Mouse (Mus musculus): ENCODE data around the gene Slc29a1.

The Slc29a1 gene

DNA sequence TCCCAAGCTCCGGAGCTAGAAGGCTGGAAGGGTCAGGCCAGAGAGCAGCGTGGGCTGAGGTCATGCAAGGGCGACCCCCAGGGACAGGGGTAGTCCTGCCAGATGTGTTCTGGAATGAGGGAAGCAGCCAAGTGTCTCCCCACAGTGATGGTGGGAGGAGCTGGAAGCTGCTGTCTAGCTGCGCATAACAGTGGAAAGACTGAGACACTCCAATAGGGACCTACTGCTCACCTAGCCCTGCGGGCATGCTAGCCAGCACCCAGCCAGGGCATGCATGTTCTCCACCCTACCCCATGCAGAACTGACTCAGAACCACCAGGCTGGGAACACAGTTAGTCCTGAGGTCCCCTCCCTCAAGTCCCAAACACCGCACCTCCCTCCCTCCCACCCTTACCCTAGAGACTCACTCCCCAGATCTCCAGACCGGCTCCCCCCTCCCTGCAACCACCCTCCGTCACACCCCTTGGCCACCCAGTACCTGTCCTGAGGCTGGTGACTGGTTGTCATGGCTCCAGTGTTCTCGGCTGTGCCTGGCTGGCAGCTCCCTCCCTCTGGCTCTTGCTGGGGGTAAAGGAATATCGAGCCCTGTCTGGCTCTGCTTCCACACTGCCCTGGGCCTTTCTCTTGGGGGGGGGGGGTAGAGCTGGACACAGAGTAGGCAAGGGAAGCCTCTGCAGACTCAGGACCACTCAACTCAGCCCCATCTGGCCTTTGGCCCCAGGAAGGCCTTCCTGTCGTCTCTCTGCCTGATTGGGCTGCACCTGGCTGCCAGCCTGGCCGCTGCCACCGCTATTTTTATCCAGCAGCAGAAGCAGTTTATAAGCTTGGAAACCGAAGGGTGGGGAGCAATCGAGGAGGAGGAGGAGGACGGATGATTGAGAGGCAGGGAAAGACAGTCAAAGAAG, 7.5 kb downstream of the Slc29a1 start:
- DNase-seq (ENCODE audit: extremely low read depth, low read depth, low spot score): no peak

GRCm38 (mm10) chr17:45590410-45590809, 9.0 kb downstream of the Slc29a1 start:
- no peak for DNase-seq (ENCODE audit: extremely low read depth, low read depth, low spot score)

GRCm38 (mm10) chr17:45589844-45590243, 9.6 kb downstream of the Slc29a1 start:
- DNase-seq (ENCODE audit: extremely low read depth, low read depth, low spot score): no peak

DNA sequence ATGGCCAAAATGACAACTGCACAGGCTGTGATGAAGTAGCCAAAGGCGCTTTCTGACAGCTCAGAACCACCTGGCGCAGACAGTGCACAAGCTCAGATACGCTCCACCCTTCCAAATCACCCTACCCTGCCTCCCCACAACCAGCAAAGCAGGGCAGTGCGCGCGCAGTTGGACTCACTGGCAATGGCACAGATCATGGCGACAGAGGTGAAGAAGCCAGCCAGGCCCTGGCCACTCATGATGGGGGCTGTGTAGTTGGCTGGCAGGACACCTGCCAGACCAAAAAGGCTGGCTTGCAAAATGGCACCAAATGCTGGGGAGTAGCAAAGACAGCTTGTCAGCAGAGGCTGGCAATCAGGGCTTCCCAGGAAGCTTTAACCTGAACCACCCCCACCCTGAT, 10.2 kb downstream of the Slc29a1 start:
- DNase-seq (ENCODE audit: extremely low read depth, low read depth, low spot score): no peak

DNA sequence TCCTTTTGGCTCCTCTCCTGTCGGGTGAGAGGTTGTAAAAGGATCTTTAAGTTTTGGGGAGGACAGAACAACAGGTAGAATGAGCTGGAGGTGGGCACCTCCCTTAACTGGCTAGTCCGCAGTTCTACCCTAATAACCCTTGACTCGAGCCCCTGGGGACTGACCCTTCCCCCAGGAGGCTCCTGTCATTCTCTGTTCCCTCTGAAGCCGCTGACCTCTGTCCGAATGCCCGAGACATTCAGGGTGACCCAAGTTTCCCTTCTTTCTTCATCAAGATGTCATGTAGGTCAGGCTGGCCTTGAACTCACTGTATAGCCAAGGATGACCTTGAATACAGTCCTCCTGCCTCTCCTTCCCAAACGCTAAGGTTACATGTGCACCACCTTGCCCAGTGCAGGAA, 11.0 kb downstream of the Slc29a1 start:
- no peak for DNase-seq (ENCODE audit: extremely low read depth, low read depth, low spot score)

- DNase-seq (ENCODE audit: extremely low read depth, low read depth, low spot score): no peak
These were observed 13.0 kb downstream of the Slc29a1 start for GRCm38 (mm10) chr17:45586449-45586837.

DNA sequence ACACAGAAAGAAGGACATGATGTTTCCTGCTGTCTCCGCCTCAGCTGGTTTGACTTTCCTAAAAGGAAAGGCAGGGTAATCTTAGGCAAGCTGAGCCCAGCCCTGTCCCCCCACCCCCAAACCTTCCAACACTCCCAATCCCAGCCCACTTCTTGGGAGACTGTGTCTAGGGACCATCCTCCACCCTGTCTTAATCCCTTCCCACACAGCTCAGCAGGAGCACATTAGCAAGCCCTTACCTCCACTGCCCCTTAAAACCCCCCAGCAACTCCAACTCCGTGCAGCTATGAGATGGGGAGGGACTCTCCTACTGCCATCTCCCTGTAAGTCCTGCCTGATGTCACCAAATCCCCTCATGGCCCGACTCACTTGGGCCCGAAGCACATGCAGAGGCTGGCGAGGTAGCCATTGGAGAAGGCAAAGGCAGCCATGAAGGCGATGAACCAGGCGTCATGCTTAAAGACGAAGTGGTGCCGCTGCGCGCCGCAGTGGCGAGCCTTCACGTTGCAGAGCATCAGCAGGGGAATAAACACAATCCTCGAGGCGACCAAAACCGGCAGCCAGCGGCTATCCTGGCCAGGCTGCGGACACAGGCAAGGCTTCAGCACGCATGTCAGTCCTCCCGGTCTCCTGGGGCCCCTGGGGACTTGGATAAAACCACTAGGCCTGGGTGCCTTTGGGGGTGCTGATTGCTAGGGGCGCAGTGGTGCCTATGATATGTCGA, 13.5 kb downstream of the Slc29a1 start:
- DNase-seq (ENCODE audit: extremely low read depth, low read depth, low spot score): no peak

- DNase-seq (ENCODE audit: extremely low read depth, low read depth, low spot score): no peak
These were observed 14.3 kb downstream of the Slc29a1 start for GRCm38 (mm10) chr17:45584939-45585678.

- no peak for DNase-seq (ENCODE audit: extremely low read depth, low read depth, low spot score)
These were observed 15.1 kb downstream of the Slc29a1 start for GRCm38 (mm10) chr17:45584096-45584896.

DNA sequence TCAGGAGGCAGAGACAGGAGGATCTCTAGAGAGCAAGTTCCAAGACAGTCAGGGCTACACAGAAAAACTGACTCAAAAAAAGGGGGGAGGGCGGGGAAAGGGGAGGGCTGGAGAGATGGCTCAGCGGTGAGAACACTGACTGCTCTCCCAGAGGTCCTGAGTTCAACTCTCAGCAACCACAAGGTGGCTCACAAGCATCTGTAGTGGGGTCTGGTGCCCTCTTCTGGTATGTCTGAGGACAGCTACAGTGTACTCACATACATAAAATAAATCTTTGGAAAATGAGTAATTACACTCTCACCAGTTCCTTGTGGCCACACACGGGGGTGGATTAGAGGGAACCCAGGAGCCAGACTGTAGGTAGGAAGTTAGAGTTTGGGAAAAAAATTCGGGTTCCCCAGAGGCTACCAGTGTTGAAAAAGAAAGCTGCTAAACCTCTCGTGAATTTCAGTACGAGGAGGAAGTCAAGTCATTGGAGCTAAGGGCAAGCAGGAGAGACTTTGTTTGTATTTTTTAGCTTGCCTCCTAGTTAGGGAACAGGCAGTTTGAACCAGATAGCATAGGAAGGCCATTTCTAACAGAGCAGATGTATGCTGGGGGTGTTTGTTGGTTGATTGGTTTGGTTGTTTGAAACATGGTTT, 16.6 kb downstream of the Slc29a1 start:
- no peak for DNase-seq (ENCODE audit: extremely low read depth, low read depth, low spot score)

DNA sequence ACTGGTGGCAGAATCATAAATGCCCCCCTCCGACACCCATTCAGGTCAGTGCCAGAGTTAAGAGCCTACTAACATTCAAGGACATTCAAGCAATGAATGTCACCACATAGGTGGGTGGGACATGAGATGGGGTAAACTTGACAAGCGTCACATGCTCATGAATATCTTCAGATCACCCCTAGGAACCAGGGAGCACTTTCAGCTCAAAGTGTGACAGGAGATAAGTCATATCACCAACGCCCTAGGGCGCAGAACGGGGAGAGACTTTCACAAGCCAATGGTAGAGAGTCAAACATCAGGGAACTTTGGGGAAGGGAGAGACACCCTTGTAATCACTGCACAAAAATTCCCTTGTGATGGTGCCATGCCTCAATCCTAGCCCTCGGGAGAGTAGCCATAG, 17.2 kb downstream of the Slc29a1 start:
- no peak for DNase-seq (ENCODE audit: extremely low read depth, low read depth, low spot score)

DNA sequence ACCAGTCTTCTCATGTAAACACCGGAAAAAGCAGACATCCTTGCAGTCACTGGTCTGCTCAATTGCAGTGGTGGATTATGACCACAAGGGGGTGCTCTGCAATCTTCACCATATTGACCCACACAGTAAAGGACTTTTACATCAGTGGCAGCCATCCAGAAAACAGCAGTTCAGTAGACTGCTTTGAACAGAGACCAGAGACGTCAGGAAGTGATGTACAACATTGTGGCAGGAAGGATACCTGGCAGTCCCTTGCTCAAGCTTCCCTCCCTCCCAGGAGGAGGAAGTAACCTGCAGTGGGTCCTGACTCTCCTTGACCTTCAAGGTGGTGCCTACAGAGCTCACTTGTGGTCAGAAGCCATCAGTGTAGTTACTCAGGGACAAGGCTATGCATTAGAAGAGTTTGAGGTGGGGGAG, 17.8 kb downstream of the Slc29a1 start:
- DNase-seq (ENCODE audit: extremely low read depth, low read depth, low spot score): no peak

GRCm38 (mm10) chr17:45580958-45581477, 18.4 kb downstream of the Slc29a1 start:
- no peak for DNase-seq (ENCODE audit: extremely low read depth, low read depth, low spot score)

- no peak for DNase-seq (ENCODE audit: extremely low read depth, low read depth, low spot score)
These were observed 19.9 kb downstream of the Slc29a1 start for GRCm38 (mm10) chr17:45579554-45579953.

- no peak for DNase-seq (ENCODE audit: extremely low read depth, low read depth, low spot score)
These were observed 20.6 kb downstream of the Slc29a1 start for GRCm38 (mm10) chr17:45578843-45579242.

- DNase-seq (ENCODE audit: extremely low read depth, low read depth, low spot score): no peak
These were observed 21.2 kb downstream of the Slc29a1 start for GRCm38 (mm10) chr17:45578242-45578641.

GRCm38 (mm10) chr17:45575123-45575897, 24.1 kb downstream of the Slc29a1 start:
- DNase-seq (ENCODE audit: extremely low read depth, low read depth, low spot score): no peak

DNA sequence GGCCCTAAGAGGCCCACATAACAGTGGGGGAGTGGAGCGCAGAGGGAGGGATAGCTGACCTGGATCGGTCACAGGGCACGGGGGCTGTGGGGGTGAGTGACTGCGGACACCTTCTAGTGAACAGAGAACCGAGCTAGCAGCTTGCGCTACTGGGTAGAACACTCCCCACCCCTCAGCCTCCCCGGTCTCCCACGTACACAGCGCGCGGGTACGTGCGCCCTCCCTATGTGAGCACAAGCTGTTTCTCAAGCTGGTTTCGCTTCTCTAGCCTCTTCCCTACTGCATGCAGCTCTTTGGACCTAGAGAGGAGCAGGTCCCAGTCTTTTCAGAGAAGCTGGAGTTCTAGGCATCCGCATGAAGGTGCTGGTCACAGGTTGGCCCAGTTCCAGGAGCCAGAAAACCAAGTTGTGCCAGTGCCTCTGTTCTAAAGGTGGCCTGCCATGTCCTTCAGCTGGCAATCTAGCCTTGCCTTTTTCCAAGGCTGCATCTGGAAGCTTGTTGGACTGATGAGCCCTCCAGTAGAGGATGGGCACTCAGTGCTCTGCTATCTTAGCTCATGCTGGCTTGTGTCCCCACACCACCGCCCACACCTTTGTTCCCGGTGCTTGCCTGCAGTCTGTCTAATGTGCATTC, 25.2 kb downstream of the Slc29a1 start:
- DNase-seq (ENCODE audit: extremely low read depth, low read depth, low spot score): no peak

GRCm38 (mm10) chr17:45573780-45574123, 25.7 kb downstream of the Slc29a1 start:
- no peak for DNase-seq (ENCODE audit: extremely low read depth, low read depth, low spot score)

All from fat pad, adult 2 months (tissue).